Mouse (Mus musculus): ENCODE results near the gene Piwil1.

Piwil1 gene

DNA sequence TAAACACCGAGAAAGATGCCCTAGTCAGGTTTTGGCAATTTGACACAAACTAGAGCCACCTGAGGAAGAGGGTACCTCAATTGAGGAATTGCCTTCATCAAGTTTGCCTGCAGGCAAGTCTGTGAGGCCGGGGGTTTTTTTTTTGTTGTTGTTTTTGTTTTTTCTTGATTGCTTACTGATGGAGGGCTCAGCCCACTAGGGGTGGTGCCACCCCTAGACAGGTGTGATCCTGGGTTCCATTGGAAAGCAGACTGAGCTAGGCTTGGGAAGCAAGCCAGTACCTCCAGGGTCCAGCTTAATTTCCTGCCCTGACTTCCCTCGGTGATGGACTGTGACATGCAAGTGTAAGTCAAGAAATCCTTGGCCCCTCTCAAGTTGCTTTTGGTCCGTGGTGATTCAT is at the start of gene Piwil1:
Gene Piwil1, plus strand, starts transcription at position 301 of the 400 bp plus-strand sequence.
- no peak for DNase-seq (ENCODE audit: low spot score)

DNA sequence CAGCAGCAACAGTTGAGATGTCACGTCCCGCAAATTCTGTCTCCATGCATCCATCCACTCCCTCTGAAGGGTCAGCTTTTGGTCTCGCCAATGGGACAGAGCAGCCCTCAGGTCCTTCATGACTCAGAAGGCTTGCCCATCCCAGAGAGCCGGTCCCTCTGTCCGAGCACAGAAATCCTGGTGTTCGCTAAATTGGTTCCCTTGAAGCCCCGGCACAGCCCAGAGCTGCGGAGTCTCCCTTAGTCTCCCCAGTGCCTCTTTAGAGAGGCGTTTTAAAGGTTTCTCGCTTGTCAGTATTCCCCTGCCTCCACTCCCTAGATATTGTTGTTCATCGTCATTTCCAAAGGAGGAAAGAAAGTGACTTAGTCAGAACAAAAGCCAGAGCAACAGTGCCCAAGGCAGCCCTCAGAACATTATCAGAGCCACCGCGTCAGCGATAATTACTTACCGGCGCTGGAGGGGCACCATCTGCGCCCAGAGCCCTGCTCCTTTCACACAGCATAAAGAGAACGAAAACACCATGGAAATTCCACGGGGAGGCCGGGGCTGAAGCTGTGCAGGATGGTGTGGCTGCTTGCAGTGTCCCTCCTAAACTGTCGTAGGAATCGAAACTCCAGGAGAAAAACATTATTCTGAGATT is 45.7 kb upstream of the Piwil1 start:
- DNase-seq (ENCODE audit: low spot score) = no peak

DNA sequence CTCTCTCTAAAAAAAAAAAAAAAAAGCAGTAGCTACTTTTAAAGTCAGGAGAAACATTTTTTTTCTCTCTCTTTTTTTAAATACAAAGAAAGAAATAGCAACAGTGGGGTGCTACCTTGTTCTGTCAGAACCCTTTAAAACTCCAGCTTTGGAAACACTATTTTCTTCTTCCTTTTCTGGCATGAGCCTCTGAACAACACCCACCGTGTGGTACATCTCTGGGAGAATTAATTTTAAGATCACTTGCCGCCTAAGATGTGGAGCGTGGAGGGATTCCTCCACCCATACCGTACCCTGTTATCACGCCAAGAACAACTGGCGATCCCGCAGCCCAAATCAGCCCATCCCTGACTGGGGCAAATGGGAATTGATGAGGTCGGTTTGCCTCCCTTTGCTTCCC is 42.2 kb upstream of the Piwil1 start:
- DNase-seq (ENCODE audit: low spot score) = no peak

DNA sequence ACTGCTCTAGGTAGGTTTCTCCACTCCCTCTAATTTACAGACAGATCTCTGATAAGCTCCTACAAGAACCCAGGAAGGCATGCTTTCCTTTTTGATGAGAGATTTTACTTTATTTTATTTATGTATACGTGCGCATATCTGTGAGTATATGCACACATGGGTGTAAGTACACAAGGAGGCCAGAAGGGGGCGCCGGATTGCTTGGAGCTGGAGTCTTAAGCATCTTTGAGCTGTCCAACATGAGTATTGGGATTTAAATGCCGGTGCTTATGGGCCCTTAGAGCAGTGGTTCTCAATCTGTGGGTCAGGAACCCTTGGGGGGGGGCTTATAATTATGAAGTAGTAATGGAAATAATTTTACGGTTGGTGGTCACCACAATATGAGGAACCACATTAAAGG is 39.4 kb upstream of the Piwil1 start:
- DNase-seq (ENCODE audit: low spot score) = no peak

DNA sequence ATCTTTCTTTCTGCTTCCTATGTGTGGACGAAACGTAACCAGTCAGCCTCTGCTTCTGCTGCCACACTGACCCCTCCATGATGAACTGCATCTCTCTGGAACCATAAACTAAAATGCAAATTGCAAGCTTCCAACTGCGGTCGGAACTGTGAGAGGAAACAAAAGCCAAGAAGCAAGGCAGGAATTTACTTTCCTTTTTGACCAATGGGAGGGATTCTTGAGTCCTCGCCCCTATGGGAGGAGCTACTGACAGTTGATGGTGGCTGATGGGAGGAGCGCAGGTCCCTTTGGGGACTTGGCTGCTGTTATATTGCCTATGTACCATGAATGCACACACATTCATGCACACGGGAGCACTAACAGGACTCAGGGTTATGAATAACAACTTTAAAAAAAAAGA is 38.3 kb upstream of the Piwil1 start:
- DNase-seq (ENCODE audit: low spot score) = no peak

DNA sequence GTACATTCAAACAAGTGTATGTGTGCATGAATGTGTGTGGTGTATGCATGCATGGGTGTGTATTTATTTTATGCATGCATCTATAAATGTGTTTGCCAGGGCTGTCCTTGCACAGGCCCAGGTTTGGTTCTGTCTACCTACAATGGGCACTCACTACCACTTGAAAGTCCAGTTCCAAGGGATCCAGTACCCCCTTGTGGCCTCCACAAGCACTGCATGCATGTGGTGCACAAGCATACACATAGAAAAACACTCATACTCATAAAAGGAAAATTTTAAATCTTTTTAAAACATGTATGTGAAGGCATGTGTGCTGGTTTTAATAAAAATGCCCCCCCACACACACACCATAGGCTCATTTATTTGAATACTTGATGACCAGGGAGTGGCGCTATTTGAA is 37.3 kb upstream of the Piwil1 start:
- no peak for DNase-seq (ENCODE audit: low spot score)

DNA sequence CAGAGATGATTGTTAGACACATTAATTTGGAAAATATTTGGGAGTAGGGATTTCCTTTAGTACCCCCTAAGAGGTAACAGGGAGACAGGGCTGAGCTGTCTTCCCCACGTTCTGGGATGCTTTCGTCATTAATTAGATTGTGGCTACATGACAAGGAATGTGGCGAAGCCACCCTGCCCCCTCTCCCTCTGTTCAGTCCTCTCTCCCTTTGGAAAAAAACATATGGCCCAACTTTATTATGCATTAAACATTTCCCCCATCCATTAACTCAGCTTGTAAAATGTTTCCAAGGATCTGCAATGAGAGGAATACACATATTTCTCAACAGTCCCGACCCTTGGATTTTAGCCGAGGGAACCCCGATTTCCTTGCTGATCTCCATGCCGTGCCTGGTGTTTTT is 35.0 kb upstream of the Piwil1 start:
- no peak for DNase-seq (ENCODE audit: low spot score)

DNA sequence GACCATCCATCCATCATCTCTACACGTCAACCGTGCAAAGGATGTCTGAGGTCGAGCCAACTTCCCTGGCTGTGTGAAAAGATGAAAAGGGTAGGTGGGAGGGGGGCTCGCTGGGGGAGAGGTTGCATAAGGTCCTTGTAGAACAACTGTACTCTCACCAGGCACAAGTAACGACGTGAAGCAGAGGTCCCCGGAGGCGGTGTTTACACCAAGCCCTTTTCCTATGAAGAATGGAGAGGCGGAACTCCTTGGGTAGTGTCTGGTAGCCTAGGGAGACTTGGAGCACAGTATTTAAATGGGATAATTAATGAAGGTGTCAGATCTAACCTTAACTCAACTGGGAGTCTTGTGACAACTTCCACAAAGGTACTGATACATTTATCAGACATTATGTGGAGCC is 28.2 kb upstream of the Piwil1 start:
- no peak for DNase-seq (ENCODE audit: low spot score)

DNA sequence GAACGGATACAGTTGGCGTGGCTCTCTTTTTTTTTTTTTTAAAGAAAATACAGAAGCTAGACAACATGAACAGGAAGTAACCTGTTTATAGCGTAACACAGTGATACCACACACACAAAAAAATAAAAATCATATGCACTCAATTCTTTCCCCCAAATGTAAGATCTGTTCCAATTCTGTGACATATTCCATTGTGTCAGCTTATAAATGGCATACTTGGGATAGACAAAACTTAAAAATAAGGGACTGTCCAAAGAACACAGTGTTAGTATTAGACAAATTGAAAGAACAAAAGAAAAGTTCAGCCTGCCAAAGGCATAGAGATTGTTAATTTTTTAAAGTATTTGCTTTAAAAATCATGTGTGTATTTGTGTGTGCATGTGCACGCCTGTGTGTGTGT is 25.0 kb upstream of the Piwil1 start:
- DNase-seq (ENCODE audit: low spot score) = no peak

DNA sequence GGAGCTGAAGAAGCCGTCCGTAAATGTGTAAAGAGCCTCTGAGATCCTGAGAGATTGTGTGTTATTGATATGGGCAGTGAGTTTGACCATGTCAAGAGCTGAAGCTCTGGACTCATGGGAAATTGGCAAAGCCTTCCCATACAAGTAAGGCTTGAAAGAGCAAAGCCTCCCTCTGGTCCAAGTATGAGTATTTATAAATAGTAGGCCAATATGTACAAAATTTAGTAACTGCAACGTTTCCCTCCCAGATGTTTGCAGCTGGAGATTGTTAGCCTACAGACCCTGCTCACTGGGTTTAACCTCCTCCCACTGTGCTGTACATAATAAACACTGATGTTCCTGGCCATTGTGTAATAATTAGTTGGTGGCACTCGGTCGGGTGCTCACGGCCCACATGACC is 24.5 kb upstream of the Piwil1 start:
- DNase-seq (ENCODE audit: low spot score) = no peak

DNA sequence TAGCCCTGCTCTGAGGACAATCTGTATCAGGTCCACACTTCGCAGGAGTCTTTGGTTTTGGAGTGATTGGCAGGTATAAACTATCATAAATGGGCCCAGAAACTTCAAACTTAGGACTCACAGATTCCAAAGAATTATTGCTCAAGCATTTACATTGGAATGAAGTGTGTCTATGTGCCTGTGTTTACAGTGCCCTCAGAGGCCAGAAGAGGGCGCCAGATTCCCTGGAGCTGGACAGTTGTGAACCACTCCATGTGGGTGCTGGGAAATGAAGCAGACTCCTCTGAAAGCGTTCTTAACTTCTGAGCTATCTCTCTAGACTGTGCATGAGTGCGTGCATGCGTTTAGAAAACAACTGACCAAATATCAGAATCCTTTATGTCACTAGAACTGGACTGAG is 20.9 kb upstream of the Piwil1 start:
- DNase-seq (ENCODE audit: low spot score) = no peak

DNA sequence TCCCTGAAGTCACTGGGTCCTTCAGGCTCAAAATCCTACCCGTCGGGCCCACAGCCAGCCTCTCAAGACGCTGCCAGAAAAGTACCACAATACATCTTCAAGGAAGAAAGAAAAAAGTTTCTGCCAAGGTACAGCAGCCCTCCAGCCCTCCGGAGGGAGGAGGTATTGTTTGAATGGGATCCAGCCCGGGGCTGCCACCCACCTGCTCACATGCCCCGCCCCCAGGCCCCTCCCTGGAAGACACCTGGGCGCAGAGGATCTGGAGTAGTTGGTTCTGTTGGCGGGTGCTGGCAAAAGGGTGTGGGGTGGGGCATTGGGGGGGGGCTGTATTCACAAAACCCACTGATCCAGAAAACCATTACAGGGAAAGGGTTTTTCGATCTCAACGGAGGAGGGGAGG is 18.1 kb upstream of the Piwil1 start:
- no peak for DNase-seq (ENCODE audit: low spot score)

DNA sequence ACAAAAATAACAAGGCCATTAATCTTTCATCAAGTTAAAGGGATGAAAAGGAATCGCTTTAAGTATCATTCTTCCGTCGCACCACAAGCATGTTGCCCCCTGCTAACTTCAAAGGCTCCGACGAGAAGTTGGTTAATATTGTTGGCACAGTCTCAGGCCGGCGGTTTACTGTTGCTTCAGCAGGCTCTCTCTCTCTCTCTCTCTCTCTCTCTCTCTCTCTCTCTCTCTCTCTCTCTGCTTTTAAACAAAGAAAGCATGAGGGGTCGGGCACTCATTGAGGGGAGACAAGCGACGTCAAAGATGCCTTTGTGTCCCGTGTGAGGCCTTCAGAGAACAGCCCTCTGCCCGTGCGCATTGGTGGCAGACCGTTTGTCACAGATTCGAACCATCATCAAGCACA is 17.7 kb upstream of the Piwil1 start:
- no peak for DNase-seq (ENCODE audit: low spot score)

DNA sequence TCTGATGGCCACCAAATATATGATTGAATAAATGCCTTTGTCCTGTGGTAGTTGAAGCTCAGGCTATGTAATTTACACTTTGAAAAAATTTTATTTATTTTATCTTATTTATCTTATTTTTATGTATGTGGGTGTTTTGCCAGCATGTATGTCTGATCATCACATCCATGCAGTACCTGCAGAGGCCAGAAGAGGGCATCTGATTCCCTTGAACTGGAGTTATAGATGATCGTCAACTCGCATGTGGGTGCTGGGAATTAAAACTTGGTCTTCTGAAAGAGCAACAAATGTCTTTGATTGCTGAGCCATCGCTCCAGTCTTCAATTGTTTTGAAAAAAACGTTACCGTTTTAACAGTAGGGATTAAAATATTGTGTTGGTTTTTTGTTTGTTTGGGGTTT is 15.2 kb upstream of the Piwil1 start:
- DNase-seq (ENCODE audit: low spot score) = no peak

DNA sequence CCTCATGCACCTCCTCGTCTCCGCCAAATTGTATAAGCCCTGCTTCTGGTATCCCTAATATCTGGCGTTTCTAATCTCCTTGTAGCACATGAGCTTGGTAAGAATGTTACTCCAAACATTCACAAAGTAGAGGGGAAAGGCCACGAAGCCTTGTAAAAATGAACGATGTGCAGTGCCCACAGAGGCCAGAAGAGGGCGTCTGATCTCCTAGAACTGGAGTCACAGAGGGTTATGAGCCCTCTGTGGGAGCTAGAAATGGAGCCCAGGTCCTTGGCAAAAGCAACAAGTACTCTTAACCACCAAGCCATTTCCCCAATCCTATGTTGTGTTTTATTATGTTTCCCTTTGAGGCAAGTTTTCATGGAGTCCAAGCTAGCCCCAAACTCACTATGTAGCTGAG is 8.2 kb upstream of the Piwil1 start:
- DNase-seq (ENCODE audit: low spot score) = no peak

DNA sequence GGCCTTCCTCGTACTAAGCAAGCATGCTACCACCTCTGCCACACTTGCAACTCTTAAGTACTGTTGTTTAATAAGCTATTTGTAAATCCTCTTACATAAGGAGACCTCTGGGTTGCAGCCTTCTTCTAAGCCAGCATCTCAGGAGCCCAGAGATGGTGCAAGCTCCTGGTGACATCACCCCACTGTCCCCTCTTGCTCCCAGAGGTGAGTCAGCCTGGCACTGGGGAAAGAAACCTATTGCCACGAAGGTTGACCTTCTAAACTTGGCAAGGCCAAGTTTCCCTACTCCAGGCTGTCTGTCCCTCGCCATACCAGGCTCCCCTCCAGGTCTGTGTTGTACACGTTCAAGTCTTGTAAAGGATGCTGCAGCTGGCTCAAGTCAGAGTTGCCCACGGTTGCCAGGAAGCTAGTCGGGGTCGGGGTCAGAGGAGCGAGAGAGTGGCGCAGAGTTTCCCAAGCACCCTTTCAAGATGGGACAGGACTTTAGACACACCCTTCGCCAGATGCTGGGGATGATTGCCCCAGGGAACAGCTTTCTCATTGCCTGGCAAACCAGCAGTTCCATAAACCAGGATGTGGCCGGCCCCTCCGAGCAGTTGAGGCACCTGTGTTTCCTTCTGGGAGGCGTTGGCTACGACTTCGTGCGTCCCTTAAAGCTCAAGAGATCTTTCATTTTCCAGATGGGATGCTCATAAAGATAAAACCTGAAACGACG is 7.6 kb upstream of the Piwil1 start:
- DNase-seq (ENCODE audit: low spot score) = no peak

DNA sequence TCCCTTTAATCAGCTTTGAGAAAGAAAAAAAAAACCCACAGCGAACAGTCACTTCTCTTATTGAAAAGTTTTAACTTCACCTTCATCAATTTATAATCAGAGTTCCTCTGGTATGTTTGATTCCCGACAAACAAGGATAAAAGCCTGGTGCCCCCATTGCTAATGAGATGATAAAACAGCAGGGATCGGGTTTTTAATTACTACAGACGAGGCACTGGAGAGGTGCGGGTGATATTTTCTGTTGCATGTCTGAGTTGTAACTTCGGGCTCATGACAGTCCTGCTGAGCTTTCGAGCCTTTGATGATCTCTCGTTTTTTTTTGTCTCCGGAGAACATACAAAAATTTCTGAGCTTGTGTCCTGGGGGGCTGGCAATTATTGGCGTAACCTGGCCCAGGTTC is 5.5 kb upstream of the Piwil1 start:
- no peak for DNase-seq (ENCODE audit: low spot score)

DNA sequence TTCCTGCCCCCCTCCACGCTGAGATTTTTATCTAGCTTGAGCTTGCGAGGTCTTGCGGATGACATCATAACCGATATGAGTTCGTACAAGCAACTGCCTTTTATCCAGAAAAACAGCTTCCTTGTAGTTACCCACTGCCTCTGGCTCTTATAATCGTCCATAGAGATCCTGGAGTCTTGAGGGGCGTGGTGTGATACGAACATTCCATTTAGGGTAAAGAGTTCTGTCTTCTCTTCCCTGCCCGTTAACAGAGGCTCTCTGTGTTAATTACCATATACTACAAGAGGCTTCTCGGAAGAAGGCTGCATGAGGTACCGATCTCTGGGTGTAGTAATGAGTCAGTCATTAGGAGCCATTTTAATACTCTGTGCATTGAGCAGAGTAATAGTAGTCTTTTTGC is 1.6 kb upstream of the Piwil1 start:
- DNase-seq (ENCODE audit: low spot score) = no peak

DNA sequence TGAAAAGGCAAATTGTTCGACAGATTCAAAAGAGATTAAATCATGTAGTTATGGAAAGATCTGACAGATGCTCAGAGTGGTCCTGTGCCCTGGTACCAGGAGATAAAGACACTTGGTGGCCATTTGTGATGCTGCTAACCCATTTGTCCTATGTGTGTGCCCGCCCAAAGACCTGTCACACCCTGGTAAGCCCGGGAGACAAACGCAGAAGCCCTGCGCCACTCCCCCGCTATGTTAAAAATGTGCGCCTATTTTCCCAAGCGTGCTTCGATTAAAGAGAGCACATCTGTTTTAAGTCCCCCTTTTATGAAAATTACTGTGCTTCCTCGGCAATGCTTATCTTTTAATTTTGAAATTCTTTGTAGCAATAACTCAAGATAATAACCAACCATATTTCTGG is 1.4 kb downstream of the Piwil1 start:
- no peak for DNase-seq (ENCODE audit: low spot score)

DNA sequence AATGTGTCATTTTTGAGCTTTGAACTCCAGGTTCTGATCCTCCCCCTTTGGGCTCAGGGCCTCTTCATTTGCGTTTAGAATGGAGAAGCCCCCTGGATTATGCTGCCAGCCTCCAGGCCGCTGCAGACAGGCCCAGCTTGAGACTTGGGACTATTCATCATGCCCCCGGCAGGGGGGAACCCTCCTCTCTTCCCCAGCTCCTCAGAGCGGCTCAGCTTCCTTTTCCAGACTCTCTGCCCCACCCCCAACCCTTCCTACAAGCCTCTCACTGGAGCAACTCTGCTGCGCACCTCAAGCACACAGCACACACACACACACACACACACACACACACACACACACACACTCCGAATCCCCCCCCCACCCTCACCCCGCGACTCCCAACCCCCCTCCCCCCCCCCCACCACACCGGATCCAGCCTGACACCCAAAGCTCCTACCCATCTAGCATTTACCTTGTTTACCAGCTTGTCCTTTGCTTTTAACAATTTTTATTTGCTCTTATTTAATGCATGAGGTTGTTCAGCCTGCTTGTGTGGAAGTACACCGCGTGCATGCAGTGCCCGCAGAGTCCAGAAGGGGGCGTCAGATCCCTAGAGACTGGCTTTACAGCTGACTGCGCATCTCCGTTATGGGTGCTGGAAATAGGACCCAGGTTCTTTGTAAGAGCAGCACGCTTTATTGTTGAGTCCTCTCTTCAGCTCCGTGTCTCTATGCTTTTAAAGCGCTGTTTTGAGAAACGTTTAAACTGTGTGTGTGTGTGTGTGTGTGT is 2.0 kb downstream of the Piwil1 start:
- no peak for DNase-seq (ENCODE audit: low spot score)

DNA sequence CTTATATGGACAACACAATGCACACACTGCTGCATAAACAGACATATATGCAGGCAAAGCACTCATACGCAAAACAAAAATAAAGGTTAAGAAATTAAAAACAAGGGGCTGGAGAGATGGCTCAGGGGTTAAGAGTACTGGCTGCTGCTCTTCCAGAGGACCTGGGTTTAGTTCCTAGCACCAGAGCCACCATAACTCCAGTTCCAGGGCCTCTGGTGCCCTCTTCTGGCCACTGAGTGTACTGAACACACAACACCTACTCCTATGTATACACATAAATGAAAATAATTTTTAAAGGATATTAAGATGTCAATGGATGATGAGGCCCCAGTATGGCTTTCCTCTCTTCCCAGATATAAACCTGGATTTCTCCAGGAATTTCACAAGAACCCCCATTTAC is 4.1 kb downstream of the Piwil1 start:
- DNase-seq (ENCODE audit: low spot score) = no peak

DNA sequence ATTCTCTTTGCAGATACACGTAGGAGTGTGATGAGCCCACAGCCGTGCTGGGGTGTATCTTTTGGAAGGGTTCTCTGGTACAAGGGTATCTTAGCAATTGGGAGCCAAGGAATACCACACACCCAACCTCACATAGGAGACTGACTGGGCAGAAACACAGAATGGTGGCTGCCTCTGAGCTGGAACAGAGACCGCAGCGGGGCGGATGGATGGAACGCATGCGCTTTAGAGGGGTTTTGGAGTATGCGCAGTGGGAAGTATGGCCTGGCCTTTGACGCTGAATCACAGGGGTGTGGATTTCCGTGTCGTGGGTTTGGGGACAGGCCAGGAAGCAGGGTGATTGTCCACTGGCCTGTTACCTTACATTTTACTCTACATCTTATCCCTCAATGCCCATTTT is 4.9 kb downstream of the Piwil1 start:
- DNase-seq (ENCODE audit: low spot score) = no peak

DNA sequence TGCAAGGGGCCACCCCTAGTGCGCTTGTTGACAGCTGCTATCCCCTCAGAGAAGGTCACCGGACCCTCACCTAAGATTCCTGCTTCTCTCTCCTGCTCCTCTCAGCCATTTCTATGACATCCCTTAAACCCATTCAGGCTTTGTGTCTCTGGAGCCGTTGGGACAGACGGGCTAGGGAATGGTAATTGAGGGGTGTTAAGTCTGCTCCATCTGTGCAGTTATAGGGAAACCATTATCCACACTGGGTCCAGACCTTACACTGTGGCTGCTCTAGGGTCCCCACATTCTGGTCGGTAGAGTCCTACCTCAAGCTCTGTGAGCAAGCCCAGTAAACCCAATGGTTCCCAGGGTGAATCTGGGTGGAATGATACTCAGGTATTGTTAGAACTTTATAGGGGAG is 6.6 kb downstream of the Piwil1 start:
- no peak for DNase-seq (ENCODE audit: low spot score)

DNA sequence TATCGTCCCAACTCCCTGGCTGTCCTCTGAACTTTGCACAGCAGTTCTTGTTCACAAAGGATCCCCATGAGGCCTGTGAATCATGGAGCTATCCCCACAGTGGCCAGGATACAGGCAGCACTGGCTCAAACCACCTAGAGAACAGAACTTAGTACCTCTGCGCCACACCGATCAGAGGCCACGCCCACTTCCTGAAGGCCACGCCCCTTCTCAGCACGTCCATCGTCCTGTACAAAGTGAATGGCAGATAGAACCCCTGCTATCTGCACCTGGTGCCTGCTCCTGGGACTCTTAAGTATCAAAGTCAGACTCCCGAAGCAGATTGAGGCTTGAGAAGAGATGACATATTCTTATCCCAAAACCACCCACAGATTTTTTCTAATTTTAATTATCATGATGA is 8.3 kb downstream of the Piwil1 start:
- no peak for DNase-seq (ENCODE audit: low spot score)
